Mouse (Mus musculus): ENCODE data around the gene Kit.

Gene Kit

DNA sequence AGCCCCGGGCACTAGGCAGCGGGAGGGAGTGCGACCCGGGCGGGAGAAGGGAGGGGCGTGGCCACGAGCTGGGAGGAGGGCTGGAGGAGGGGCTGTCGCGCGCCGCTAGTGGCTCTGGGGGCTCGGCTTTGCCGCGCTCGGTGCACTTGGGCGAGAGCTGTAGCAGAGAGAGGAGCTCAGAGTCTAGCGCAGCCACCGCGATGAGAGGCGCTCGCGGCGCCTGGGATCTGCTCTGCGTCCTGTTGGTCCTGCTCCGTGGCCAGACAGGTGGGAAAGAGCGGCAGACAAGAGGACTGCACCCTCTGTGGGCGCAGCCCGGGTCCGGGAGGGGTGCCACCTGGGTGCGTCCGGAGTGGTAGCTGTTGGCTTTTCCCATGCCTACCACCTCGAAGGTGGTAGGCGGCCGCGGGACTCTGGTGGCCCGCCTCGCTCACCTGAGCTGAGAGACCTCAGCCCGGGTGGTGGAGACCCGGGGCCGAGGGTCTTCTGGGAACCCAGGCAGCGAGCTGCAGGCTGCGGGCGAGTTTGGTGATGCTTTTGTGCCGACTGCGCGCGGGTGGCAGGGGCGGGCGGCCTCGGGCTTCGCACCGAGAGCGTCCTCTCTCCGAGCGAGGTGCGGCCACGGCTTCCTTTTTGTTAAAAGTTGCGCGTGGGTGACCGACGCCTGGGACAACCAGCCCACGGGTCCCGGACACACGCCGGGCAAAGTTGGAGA, at the start of gene Kit:
Gene Kit, plus strand, starts transcription at position 65 of the 715 bp plus-strand sequence.
- peak; percentile 24 for DNase-seq

DNA sequence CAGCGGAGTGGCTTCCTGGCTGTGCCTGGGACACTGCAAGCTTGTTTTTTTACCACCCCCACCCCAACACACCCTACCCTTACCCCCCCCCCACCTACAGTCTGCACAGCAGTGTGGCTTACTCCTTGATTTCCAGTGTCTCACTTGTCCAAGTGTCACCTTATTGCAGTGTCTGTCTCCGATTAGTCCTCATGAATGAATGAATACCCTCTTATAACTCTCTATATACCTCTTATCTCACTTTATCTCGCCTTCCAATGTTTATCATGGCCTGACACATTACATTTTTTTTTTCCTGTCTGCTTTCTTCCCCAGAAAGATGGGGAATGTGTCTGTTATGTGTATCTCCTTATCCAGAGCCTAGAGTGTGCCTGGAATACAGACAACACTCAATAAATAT, 38.6 kb upstream of the Kit start:
- no peak for DNase-seq

DNA sequence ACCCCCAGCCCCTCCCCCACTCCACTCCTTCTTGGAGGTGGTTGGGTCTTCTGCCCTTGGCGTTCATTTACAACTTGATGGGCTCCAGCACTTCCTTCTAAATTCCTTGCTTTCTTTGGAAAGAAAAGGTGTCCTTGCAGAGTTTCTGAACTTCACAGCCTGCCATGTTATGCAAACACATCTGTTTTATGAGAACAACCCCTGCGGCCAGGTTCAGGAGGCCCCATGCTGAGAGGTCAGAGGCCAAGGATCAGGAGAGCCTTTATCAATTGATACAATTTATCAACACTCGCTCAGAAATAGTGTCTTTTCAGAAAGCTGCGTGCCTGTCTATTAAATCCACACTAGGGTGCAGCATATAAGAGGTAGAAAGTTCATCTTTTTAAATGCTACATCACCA, 37.0 kb upstream of the Kit start:
- DNase-seq, result no peak

DNA sequence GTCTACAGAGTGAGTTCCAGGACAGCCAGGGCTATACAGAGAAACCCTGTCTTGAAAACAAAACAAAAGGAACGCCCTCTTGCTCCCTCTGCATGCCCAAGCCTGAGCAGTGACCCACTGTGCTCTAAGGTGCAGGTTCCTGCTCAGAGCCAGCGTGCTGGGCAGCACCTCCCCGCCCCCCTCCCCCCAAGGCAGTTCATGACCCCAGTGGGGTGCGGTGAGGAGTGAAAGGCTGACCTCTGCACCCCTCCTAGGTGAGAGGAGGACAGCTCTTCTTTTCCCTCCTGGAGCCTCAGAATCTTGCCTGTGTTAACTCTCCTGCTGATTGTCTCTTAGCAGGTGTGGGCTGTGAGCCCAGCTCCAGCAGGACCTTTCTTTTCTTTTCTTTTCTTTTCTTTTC, 36.3 kb upstream of the Kit start:
- no peak for DNase-seq

DNA sequence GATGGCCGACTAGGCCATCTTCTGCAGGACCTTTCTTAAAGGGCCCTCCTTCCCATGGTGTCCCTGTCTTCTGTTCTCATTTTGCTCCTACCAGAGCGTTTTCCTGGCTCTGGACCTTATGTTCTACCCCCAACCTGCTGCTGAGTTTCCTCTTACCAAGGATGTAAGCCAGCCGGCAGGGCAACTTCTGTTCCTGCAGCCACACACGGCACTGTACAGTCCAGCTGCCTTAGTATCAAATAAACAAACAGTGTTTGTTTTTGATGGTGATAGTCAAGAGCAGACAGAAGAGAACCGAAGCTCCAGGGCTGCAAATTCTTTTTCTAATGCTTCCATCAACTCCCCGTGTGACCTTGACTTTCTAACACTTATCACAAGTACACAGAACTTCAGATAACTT, 35.6 kb upstream of the Kit start:
- DNase-seq, result no peak

DNA sequence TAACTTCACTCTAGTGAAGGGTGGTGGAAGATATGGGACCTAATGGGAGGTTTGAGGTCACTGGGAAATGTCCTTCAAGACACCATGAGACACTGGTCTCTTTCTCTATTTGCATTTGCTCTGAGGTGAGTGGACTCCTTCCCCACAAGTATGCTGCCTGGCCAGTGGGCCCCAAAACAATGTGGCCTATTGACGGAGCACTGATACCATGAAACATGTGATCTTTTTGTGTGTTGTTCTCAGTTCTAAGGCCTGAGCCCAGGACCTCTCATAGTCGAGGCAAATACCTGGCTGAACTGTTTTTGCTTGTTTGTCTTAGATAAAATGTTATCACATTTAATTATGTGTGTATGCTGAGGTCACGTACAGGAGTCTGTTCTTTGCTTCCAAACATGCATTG, 31.0 kb upstream of the Kit start:
- DNase-seq, result no peak

DNA sequence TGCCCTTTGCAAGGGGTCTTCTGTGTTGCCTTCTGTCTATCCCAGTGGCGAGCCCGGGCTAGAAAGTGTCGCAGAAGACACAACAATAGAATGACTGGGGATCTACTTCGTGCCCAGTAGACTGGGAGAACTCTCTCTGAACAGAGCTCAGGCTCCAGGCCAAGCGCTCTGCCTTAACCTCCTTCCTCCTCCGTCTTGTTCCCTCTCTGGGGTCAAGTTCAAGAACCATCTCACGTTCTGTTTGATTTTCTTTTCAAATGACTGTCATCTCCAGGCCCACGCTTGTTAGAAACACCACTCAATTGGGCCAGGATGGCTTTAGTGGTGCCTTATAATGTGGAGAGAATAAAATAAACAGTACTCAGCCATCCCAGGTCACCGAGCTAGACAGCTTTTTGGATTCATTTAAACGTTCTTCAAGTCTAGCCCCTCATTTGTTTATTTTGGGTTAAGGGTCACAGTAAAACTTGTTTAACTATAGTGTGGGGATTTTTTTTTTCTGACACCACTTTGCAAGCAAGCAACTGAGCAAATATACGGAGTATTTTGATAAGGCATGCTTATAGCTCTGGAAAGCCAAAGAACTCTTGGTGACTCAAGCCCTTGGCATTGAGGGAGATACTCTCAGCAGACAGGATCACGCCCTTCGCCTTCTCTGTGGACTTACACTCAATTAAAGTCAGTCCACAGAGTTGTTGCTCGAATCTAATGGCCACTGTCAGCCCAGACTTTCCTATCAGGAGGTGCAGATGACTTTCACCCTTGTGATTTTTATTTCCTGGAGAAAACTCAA, 30.0 kb upstream of the Kit start:
- DNase-seq, result no peak

DNA sequence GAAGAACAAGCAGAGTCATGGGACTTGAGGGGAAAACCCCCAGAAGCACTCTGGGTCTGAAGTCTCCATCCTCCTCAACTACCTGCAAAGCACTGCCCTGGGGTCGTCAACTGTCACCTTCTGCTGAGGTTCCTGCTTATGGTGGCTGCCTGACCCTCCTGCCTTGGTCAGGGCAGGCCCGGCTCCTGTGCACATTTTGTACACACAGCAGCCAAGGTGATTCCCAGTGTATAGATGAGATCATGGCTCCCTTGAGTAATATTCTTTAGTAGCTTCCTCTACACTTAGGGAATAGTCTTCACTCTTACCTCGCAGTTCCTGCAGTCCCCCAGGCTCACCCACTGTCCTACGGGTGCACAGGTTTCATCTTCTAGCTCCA, 29.5 kb upstream of the Kit start:
- no peak for DNase-seq

DNA sequence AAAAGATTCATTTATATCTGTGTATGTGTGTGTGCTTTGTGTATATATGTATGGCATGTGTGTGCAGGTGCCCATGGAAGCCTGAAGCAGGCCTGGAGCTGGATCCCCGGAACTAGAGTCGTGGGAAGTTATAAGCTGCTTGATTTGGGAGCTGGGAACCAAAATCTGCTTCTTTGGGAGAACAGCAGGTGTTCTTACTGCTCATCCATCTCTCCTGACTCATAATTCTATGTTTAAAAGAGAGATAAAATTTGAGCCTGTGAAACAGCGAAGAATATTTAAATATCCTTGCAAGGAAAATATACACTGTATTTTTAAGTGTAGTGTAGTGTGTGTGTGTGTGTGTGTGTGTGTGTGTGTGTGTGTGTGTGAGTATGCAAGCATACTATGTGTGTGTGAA, 21.7 kb upstream of the Kit start:
- no peak for DNase-seq

DNA sequence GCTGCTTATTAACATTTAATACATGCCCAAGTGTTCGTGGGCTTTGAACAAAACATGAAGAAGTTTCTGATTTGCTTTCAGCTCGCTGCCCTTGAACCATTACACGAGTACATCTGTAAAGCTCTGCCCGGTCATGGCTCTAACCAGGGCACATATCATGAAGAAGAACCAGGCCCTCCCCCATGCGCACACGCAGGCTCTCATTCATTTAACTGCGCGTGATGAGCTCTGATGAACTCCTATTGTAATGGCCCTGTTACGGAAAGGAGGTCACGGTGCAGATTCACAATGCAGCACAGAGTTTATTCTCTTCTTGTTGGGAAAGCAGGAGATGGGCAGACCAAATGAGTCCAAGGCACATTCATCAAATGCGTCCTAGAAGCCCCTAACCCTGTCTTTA, 17.1 kb upstream of the Kit start:
- DNase-seq, result no peak

DNA sequence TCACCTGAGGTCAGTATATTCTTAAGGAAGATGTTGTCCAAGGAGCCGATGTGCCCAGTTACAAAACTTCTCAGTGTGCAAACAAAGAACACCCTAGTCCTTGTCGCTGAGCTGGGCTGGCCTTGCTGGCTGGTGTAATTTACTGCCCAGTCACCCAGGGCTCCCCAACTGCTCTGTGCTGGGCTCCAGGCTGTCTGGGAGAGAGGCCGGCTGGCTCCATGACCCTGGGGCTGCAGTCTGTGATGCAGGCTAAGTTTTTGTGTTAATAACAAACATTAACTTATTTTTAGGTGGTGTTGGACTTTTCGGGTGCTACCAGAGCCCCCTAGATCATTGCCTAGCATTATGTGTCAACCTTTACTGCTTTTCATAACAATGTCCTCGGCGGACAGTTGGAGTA, 15.4 kb upstream of the Kit start:
- no peak for DNase-seq

DNA sequence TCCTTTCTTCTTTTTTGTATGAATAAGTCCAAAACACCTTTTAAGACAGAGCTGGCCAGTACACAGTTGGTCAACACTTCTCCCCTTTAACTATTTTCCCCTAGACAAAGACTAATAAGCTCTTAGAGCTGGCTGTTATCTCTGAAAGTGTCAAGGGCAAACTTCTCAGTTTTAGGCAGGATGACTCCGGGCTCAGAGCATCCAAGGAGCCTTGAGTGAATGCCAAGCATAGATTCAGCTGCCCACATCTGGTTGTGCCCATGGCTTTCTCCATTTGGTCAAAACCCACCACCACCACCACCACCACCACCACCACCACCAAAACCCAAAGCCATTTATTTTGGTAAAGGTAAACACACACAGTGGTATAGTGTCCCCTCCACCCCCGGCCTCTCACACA, 13.5 kb upstream of the Kit start:
- DNase-seq, result no peak

DNA sequence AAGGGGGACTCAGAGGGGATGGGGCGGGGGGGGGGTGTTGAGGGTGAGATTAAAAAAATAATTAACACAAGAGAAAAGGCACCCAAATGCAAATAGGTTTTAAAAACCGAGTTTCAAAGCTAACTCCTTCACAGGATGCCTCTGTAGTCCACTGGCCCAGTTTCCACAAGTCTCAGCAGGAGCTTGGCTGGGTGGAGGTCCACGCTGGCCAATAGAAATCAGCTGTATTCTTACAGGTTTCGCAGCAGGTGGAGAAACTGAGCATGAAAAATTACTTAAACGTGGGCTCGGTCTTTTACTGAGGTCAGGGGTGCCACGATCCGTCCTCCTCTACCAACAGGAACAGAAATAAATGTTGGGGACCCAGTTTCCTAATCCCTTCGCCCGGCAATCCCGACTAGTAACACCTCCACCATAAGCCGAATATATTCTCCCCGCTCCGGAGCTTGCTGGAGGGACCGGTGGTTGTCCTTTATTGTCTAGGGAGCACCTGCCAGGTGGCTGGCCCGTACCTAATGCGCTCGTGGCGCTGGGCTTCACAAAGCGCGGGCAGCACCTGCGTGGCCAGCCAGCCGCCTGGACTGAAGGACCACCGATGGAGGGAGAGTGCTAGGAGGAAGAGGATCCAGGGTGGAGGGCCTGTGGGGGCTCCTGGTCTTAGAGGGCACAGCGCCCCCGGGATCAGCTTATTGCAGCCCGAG, 415 bp upstream of the Kit start:
- no peak for DNase-seq

DNA sequence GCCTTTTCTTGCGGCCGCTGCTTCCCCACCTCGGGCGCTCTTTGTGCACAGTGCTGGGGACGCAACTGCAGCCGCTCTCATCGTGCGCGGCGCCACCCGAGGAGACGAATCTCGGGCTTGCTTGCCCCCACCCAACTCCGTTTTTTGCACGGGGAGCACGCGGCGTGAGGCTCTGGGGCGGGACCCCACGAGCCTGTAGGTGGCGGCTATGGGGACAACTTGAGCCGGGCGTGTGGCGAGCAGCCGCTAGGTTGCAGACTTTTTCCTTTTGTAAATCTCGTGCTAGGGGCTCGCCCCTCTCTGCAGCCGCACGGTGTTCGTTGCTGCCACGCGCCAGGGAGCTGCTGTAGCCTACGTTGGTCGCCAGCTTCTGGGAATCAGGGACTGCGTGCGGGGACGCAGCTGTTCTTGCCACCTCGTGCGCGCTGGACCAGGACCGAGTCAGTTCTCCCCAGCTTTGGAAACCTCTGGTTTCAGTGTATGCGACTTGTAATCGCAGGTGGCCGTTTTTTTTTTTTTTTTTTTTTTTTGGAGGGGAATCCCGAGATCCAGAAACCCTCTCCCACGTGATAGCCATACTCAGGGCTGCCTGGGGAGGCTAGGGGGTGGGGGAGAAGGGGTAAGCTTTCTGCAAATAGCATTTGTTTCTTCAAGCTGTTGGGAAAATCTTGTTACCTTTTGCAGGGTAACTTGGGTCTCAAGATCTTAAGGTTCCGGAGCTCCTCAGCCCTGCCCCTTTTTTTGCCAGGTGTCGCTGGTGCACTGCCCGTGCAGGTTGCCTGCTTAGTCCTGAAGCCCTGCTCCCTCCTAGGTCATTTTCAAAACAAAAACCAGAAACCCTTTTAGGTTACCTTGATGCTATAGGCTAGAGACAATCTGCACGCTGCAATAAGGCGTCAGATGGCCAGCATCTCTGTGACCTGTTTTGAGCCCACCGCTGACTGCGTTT, 1.1 kb downstream of the Kit start:
- peak; percentile 9 for DNase-seq

DNA sequence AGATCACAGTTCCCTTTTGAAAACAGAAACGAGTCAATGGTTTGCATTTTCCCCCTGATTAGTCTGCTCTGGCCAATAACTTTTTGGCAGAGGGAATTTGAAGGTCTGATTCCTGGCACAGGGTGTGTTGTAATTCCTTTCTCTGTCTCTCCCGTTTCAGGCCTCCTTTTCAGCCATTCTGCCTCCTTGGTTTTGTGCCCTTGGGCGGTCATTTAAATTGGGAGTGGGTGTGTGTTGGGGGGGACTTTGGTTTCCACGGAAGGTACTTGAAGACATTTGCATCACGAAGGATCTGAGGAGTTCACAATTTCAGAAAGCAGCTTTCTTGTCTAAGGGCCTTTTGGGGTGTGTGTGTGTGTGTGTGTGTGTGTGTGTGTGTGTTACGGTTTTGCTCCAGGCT, 2.0 kb downstream of the Kit start:
- DNase-seq, result no peak

DNA sequence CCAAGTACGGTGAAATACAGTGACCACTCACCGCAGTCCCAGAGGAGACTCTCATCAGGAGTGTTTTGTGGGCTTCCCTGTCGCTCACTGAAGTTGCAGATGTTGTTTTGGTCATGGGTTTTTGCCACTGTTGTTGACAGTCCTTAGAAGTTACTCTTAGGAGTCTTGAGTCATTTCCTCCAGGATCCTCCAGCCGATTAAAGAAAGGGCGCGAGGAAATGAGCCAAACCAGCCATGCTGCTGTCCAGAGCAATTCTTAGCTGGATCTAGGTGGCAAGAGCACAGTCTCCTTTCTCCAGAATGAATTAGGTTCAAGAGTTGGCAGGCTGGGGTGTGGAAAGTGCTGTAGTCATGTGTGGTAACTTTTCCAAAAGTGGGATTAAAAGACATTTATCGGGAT, 3.4 kb downstream of the Kit start:
- no peak for DNase-seq

DNA sequence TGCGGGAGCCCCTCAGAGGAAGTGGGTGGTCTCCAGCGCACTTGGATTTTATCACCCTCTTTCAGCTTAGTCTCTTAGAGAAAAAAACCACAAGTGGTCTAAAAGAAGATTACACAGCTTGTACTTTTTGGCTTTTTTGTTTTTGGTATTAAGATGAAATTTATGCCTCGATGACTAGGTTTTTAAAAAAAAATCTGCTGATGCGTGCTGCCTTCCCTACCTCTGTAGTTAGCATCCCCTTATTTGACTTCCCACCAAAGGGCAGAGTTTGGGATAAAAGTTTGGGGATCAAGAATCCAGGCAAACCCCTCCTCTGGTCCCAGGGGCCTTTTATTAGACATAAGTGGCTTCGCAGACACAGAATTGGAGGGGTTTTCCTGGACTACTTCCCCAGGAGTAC, 4.5 kb downstream of the Kit start:
- no peak for DNase-seq

DNA sequence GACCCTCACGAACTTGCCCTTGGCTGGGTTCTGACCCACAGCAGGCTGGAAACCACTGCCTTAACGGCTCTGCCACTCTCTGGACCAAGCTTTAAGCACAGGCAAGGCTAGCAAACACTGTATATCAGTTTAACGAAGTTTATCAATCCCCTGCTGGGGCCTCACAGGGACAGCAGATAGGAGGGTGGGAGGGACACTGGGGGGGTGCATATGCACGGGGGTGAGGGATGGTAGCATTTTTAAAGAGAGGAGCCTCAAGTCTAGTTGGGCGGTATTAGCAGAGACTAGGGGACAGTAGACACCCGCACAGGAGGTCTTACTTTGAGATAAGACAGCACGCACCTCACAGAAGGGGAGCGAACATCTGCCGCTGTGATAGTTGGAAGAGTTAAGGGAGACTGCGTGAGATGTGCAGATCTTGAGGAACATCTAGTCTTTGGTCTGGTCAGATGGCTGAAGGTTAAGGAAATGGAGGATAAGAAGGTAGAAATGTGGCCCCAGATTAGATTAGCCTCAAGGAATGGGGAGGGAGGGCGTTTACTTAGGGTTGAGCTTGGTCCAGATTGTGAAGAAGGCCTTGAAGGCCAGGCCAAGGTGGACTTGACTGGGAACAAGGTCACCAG, 5.0 kb downstream of the Kit start:
- peak; percentile 18 for DNase-seq

DNA sequence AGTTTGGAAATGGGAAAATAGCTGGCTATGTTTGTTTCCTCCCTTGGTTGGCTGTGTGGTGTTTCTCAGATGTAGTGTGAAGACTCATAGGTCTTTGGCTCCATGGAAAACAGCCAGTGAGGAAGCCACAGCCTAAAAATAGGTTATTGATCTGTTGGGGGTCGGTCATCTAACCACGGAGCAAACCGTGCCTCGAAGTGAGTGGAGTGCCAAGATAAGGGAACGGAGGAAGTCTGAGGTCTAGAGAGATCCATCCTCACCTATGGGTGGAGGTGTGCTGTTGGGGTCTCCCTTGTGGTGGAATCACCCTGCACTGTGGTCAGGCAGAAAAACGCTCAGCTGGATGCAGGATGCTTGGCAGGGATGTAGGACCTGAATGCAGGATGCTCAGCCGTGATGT, 7.2 kb downstream of the Kit start:
- no peak for DNase-seq

DNA sequence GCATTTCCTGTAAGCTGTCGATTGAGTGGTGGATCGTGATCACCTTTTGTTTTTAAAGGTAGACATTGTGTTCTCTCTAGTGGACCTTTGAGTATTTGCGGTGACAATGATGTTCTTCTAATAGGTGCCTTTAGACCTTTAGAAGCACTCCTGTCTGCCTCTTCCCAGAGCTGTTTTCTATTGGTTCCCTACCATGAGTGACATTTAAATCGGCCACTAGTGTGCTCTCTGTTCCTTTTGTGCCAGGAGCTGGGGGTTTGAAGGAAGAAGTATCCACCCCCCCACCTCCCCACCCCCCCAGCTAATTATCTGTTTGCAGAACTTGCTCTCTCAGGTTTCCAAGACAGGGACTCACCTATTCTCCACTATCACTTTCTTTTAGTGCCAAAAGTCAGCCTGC, 13.1 kb downstream of the Kit start:
- no peak for DNase-seq

DNA sequence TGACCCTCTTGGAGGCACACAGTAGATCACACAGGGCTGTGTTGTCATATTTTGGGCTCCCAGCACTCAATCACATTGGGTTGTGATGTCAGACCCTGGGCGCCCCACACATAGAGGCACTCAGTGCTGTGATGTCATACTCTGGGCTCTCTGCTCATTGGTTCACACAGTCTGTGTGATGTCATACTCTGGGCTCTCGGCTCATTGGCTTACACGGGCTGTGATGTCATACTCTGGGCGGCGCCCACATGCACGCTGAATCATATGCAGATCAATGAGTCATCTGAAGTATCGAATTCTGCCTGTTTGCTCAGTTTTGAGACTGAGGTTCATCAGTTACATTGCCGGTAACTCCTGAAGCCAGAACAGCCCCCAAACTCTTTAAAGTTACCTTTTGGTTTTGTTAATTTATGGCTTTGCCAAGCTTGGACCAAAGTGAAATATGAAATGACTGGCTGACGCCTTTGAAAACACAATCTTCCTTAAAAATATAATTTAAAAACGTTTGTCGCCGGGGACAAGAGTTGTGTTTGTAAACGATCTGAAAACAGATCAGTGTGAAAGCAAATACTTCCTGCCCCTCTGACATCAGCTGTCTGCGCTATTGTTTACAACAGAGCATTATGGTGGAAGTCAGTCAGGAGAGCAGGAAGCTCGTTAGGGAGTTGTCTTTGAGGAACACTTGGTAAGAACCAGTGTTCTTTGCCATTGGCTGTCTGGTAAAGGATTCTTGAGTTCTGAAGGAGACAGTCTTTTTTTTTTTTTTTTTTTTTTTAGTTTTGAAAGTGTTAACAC, 15.0 kb downstream of the Kit start:
- DNase-seq, result no peak

DNA sequence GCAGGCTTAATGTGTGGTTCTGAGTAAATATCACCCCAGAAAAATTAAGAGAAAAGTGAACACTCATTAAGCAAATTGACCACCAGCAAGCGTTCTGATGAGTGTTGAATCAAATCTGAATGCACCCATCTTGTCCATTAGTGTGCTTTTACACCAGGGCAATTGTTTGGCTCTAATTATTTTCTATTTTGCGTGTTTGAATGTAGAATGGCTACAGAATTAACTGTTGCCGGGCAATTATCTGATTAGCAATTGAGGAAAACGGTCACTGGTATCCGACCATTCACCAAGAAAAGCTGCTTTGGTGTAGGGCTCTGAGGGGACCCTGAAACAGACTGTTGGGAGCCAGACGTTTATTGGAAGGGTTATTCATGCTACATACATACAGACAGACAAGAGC, 16.2 kb downstream of the Kit start:
- no peak for DNase-seq
